Mouse (Mus musculus) kidney, adult 9 months (tissue): ENCODE results near the gene Sardh.
A peak's percentile ranks its signal among the peaks of the same experiment; 100 is the strongest.

ENCODE experiments used
- DNase-seq: peaks from one replicate; pipeline ENCODE4 v3.0.0; 2022

Gene Sardh

GRCm38 (mm10) chr2:27248211-27248610 lies at the start of gene Sardh:
TSS of gene Sardh (minus strand) at chr2:27248337.
- peak; percentile 93 for DNase-seq

GRCm38 (mm10) chr2:27296656-27297406 lies 48.7 kb upstream of the Sardh start:
- DNase-seq: no peak

- no peak for DNase-seq
These were observed 46.6 kb upstream of the Sardh start for GRCm38 (mm10) chr2:27294777-27295176.

- DNase-seq: peak; percentile 87
These were observed 40.9 kb upstream of the Sardh start for GRCm38 (mm10) chr2:27289019-27289418.

GRCm38 (mm10) chr2:27286971-27287710 lies 39.0 kb upstream of the Sardh start:
- DNase-seq: no peak

- peak; percentile 78 for DNase-seq
These were observed 36.3 kb upstream of the Sardh start for GRCm38 (mm10) chr2:27284441-27284840.

- no peak for DNase-seq
These were observed 33.6 kb upstream of the Sardh start for GRCm38 (mm10) chr2:27281771-27282170.

GRCm38 (mm10) chr2:27280920-27281611 lies 32.9 kb upstream of the Sardh start:
- peak; percentile 75 for DNase-seq

- no peak for DNase-seq
These were observed 30.7 kb upstream of the Sardh start for GRCm38 (mm10) chr2:27278859-27279258.

GRCm38 (mm10) chr2:27268325-27268724 lies 20.2 kb upstream of the Sardh start:
- DNase-seq: no peak

GRCm38 (mm10) chr2:27265819-27266218 lies 17.7 kb upstream of the Sardh start:
- DNase-seq: no peak

- DNase-seq: peak; percentile 67
These were observed 14.8 kb upstream of the Sardh start for GRCm38 (mm10) chr2:27262984-27263383.

- DNase-seq: peak; percentile 42
These were observed 3.3 kb upstream of the Sardh start for GRCm38 (mm10) chr2:27251434-27251833.

- DNase-seq: no peak
These were observed 662 bp downstream of the Sardh start for GRCm38 (mm10) chr2:27247487-27247863.

- peak; percentile 98 for DNase-seq
These were observed 1.2 kb downstream of the Sardh start for GRCm38 (mm10) chr2:27246712-27247486.

- DNase-seq: peak; percentile 21
These were observed 2.2 kb downstream of the Sardh start for GRCm38 (mm10) chr2:27245947-27246346.

- peak; percentile 73 for DNase-seq
These were observed 10.8 kb downstream of the Sardh start for GRCm38 (mm10) chr2:27237342-27237741.

- DNase-seq: peak; percentile 53
These were observed 12.4 kb downstream of the Sardh start for GRCm38 (mm10) chr2:27235729-27236128.

GRCm38 (mm10) chr2:27232376-27232775 lies 15.8 kb downstream of the Sardh start:
- DNase-seq: no peak

- DNase-seq: no peak
These were observed 18.5 kb downstream of the Sardh start for GRCm38 (mm10) chr2:27229481-27230105.

- DNase-seq: no peak
These were observed 19.2 kb downstream of the Sardh start for GRCm38 (mm10) chr2:27228809-27229480.

- DNase-seq: no peak
These were observed 21.6 kb downstream of the Sardh start for GRCm38 (mm10) chr2:27226572-27226971.
